Mouse (Mus musculus) neural tube, embryonic 10.5 days (tissue): Measurements from ENCODE around the gene Gm21117.
"Not testable (repeated sequence)": the region's sequence is repeated elsewhere in the genome, so short reads cannot be mapped to it uniquely, and the experiment has no call there.

Source experiments
- DNase-seq: peaks from one replicate; pipeline ENCODE4 v3.0.0-alpha.2; 2017; ENCODE audit warnings: low spot score; ENCODE audit errors: extremely low spot score

Gene Gm21117

GRCm38 (mm10) chrY:51124920-51125319 lies at the start of gene Gm21117:
TSS of gene Gm21117 (plus strand) at chrY:51125220.
- DNase-seq, result not testable (repeated sequence)
